Mouse (Mus musculus): ENCODE data around the gene Frem3. TPM values are rescaled to one million over a fixed set of nuclear protein-coding genes. Genes with fewer than 3 reads are reported as not detected.

Frem3 gene
- 1 to 10 TPM; 2.9 to 3.3 TPM for total RNA-seq (2021)
- long read RNA-seq, full-length matches to known transcripts = 2 of 2 reads
- long read RNA-seq, partial matches to known transcripts = 0 of 2 reads
- long read RNA-seq, other reads (novel, unspliced or antisense) = 0 of 2 reads

- no peak for DNase-seq (ENCODE audit: low spot score in 2 of 2)
Observed at GRCm38 (mm10) chr8:80610549-80611440, at the start of gene Frem3. Gene Frem3 (plus strand): TSS chr8:80611080.

GRCm38 (mm10) chr8:80564205-80564839 is 46.6 kb upstream of the Frem3 start:
- DNase-seq (ENCODE audit: low spot score in 2 of 2) = no peak

DNA sequence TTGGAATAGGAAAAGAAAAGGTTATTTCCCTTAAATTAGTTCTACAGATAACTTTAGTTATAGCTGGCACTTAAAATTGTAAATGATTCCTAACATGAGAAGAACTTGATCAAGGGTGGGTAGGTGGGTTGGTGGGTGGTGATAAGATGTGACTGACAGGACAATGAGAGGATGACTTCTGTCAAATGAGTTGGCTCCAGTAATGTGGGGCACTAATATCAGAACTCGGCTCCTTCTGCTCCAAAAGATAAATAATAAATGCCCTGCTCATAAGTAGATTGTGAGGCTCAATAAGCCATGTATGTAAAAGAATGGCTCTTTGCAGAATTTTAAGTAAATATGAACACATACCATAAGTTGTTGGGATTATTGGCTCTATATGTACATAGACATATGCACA is 43.4 kb upstream of the Frem3 start:
- DNase-seq (ENCODE audit: low spot score in 2 of 2) = no peak

GRCm38 (mm10) chr8:80568243-80568995 is 42.5 kb upstream of the Frem3 start:
- no peak for DNase-seq (ENCODE audit: low spot score in 2 of 2)

DNA sequence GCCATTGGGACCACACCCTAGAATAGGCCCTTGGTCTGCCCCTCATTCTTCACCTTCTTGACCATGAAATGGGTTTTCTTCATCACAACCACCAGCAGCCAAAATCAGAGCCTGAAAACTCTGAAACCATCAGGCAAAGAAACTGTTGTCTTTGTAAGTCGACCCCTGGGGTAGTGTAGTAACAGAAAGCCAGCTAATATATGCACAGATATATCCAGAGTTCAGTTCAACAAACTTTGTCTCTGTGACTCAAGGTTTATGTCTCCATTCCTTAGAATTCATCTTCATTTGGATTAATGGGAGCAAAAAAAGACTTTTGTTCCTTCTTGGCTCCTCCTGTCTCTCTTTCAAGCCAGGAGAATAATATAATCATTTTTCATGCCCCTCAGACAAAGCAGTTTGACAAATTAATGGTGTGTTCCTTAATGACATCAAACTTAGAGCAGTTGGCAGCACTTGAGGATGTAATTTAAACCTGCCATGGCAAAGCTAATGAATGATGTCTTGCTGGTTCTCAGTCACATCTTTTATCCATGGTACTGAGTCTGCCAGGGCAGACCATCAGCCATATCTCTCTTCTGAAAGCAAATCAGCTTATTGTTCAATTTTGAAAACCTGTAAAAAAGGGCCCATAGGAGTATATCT is 38.3 kb upstream of the Frem3 start:
- no peak for DNase-seq (ENCODE audit: low spot score in 2 of 2)

- no peak for DNase-seq (ENCODE audit: low spot score in 2 of 2)
Observed at GRCm38 (mm10) chr8:80577126-80577525, 33.8 kb upstream of the Frem3 start.

DNA sequence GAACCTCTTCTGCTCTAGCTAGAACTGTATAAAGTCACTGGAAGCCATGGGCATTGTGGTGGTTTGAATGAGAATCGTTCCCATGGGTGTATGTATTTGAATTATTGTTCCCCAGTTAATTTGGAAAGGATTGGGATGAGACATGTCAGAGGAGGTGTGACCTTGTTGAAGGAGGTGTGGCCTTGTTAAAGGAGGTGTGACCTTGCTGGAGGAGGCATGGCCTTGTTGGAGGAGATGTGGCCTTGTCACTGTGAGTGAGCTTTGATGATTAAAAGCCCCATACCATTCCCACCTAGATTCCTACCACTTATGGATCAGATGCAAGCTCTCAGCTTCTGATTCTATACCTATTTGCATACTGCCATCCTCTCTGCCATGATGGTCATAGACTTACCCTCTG is 31.8 kb upstream of the Frem3 start:
- no peak for DNase-seq (ENCODE audit: low spot score in 2 of 2)

DNA sequence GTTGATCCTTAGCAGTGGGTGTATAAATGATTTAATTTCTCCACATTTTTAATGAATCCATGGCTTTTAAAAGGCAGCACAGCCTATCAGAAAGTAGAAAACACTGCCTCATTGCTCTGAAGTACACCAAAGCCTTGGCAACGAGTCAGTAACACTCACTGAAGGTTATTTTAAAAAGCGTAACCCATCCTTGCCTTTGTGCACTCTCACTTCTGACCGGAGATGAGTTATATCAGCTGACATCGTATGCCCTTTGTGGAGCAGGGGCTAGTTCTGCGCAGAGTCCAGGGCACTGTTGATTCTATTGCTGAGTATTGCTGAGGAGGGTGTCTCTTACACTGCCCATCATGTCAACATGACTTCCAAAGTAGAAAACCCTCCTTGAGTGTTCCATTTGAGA is 18.3 kb upstream of the Frem3 start:
- DNase-seq (ENCODE audit: low spot score in 2 of 2) = no peak

GRCm38 (mm10) chr8:80600600-80601170 is 10.2 kb upstream of the Frem3 start:
- DNase-seq (ENCODE audit: low spot score in 2 of 2) = no peak

GRCm38 (mm10) chr8:80601886-80602285 is 9.0 kb upstream of the Frem3 start:
- no peak for DNase-seq (ENCODE audit: low spot score in 2 of 2)

- DNase-seq (ENCODE audit: low spot score in 2 of 2) = no peak
Observed at GRCm38 (mm10) chr8:80607082-80607481, 3.8 kb upstream of the Frem3 start.

GRCm38 (mm10) chr8:80611441-80611751 is 516 bp downstream of the Frem3 start:
- no peak for DNase-seq (ENCODE audit: low spot score in 2 of 2)

DNA sequence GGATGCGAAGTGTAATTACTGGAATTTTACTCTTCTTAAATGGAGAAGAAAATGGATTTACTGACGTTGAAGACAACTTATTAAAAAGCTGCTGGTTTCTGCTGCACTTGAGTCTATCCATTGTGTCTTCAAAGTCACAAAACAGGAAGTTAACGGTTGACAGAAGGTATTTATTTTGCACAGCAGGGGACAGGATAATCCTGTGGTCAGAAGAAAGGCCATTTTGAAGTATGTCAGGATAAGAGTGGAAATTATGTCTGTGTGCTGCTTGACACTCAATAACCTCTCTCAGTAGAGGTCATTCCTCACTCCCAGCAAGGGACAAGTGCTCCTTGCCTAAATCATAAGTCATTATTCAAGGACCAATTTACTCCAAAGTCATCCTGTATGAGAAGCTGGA is 8.9 kb downstream of the Frem3 start:
- DNase-seq (ENCODE audit: low spot score in 2 of 2) = no peak

GRCm38 (mm10) chr8:80647394-80647793 is 36.5 kb downstream of the Frem3 start:
- DNase-seq (ENCODE audit: low spot score in 2 of 2) = peak in 1 of 2 experiments; percentile 1

DNA sequence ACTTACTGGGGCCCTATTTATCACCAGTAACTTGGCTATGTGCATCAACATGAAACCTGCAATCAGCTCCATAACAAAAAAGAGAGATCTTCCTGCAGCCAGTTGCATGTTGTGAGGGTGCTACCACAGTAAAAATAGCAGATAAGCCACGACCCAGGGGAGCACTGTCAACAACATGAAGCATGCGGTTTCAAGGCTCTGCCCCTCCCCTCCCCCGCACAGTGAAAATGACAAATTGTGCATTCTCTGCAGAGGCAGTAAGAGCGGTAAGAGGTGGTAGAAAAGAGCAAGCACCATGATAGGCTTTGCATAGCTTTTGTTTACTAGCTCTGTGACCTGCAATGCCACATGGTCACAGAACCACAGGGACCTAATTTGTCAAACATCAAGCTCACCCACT is 46.8 kb downstream of the Frem3 start:
- no peak for DNase-seq (ENCODE audit: low spot score in 2 of 2)

DNA sequence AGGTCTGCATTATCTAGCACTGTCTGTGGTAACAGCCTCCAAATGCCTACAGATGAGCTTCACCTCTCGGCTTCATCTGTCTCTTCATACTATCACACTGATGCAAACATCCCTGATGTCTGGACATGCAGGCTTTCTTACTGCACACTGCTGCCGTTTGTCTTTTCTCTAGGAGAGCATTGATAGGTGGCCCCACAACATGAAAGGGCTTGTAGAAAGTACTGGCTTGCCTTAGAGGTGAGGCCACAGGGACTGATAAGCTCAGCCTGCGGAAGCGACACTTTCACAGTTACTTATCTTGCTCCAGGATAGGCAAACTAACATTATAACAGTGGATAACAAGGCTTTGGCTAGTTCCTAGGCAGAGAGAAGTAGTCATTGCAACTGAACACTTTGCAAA is 50.2 kb downstream of the Frem3 start:
- DNase-seq (ENCODE audit: low spot score in 2 of 2) = no peak

- no peak for DNase-seq (ENCODE audit: low spot score in 2 of 2)
Observed at GRCm38 (mm10) chr8:80663476-80663875, 52.6 kb downstream of the Frem3 start.

- no peak for DNase-seq (ENCODE audit: low spot score in 2 of 2)
Observed at GRCm38 (mm10) chr8:80669277-80669901, 58.5 kb downstream of the Frem3 start.

GRCm38 (mm10) chr8:80682594-80682993 is 71.7 kb downstream of the Frem3 start:
- DNase-seq (ENCODE audit: low spot score in 2 of 2) = no peak

GRCm38 (mm10) chr8:80683756-80684335 is 73.0 kb downstream of the Frem3 start:
- no peak for DNase-seq (ENCODE audit: low spot score in 2 of 2)

Measured in layer of hippocampus, adult 18-20 months (tissue).